Mouse (Mus musculus) small intestine, adult 2 months (tissue): ENCODE results near the gene Lamb2.

Experiments
- CTCF ChIP-seq: fragments of 200-500 bp; IDR thresholded peaks from 2 replicates; pipeline ENCODE4 v1.5.1; 2012; ENCODE audit warnings: low read depth, mild to moderate bottlenecking, control low read depth, inconsistent platforms, low read length, moderate library complexity, mixed read lengths; ENCODE audit not compliant: insufficient replicate concordance, insufficient read length; ENCODE audit errors: extremely low read depth
- POLR2A ChIP-seq: fragments of 200-500 bp; IDR thresholded peaks from 2 replicates; pipeline ENCODE4 v1.6.1; 2012; ENCODE audit warnings: low read depth, mild to moderate bottlenecking, control low read depth, inconsistent platforms, low read length, moderate library complexity

GRCm38 (mm10) chr9:108486973-108487530 is 7.5 kb downstream of the Lamb2 start:
- no peak for TF ChIP-seq CTCF
- TF ChIP-seq POLR2A, result no peak
